Mouse (Mus musculus) cerebellum, adult 18-20 months (tissue): Measurements from ENCODE around the gene Peli2.

ENCODE experiments used
- DNase-seq, 2 experiments: peaks; one replicate each; pipeline ENCODE4 v3.0.0; 2021

Peli2 gene

DNA sequence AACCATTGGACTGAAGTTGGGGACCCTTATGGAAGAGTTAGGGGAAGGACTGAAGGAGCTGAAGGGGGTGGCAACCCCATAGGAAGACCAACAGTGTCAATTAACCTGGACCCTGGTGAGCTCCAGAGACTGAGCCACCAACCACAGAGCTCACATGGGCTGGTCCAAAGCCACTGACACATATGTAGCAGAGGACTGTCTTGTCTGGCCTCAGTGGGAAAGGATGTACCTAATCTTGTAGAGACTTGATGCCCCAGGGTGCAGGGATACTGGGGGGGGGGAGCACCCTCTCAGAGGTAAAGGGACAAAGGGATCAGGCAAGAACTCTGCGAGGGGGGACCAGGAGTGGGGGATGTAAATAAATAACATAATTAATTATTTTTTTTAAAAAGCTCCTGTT lies 176.2 kb downstream of the Peli2 start:
- no peak for DNase-seq

DNA sequence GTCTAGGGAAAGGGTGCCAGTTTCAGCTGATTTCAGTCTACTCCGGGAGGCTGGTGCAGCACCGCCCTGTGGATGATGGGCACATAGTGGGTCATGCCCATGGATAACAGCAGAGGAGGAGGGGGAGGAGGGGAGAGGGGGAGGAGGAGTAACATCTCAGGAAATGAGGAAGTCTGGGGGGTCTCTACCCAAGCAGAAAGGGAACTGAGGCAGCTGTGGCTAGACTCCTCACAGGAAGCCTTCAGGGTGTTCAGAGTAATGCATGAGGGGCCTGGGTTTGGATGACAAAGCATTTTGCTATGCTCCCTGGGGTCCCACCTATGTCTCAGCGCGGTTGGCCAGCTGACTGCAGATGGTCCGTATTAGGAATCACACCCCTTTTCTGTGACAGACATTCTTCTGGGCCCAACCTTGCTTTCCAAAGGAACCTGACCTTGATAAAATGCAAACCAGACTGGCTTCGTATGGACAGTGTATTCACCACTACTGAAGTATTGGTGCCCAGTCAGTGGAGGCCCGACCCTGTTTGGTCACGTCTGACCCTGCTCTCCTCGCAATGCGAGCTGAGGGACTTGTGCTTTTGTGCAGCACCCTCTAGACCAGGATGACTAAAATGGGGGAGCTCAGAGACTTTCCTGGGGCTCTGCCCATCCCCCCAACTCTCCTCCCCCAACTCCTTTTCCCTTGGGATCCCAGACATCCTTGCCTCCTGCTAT lies 182.0 kb downstream of the Peli2 start:
- DNase-seq, result no peak

DNA sequence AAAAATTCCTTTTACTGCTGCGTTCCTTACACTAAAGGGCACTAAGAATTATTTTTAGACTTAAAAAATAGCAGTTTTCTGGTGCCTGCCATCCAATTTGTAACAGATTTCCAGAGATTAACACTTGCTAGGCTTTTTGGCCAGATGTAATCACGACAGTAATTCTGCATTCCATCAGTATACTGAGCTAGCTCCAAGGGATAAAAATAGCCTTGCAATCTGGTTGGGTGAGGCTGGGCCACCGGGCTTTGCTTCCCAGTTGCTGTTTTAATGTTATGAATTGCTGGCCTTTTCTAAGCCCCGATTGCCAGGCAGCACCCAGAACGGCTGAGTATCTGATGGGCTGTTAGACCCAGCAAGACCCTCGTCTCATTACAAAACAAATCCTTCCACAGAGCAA lies 182.6 kb downstream of the Peli2 start:
- no peak for DNase-seq

DNA sequence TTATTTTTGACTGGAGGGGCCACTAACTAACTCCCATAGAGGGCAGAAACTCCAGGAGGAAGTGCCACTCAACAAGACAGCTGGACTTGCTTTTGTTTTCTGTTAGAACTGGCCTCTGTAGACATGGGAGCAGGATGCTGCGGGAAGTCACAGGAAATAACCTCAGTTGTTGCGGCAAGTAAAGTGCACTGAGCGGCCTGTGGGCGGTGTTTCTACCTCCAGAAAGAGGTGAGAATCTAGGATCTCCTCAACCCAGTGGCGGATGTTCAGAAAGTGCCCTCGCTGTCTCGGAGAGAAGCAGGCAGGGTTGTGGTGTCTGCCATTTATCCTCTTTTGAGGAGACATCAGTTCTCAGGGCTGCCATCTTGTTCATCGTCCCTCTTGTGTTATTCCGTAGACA lies 183.2 kb downstream of the Peli2 start:
- DNase-seq, result no peak

DNA sequence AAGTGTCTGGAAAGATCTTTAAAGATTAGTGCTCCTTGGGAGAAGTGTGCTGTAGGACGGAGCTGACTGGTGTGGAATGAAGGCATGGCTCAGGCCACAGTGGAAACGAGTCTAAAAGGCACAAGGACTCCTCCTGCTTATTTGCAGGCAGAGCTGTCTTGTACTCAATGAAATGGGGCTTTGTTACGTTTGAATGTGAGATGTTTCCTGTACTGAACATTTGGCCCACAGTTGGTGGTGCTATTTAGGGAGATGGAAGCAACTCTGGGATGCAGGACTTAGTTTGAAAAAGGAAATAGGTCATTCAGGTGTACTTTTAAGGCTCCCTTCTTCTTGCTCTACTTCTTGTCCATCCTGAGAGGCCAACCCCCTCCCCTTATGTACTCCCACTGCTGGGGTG lies 192.6 kb downstream of the Peli2 start:
- no peak for DNase-seq

DNA sequence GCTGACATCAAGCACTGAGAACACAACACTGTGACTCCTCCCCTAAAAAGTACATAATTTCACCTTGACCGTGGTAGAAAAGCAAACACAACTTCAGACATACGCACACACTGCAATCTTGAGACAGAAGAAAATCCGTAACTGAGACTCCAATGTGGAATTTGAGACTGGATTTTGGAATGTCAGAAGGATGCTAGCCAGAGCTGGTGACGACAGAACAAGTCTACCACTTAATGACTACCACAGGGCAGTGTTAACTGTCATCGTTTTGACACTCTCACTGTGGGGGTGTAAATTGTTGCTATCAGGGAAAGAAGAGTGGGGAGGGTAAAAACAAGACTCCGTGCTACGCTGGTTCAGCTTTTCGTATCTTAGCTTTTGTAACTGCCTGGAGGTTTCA lies 195.8 kb downstream of the Peli2 start:
- DNase-seq, result no peak

DNA sequence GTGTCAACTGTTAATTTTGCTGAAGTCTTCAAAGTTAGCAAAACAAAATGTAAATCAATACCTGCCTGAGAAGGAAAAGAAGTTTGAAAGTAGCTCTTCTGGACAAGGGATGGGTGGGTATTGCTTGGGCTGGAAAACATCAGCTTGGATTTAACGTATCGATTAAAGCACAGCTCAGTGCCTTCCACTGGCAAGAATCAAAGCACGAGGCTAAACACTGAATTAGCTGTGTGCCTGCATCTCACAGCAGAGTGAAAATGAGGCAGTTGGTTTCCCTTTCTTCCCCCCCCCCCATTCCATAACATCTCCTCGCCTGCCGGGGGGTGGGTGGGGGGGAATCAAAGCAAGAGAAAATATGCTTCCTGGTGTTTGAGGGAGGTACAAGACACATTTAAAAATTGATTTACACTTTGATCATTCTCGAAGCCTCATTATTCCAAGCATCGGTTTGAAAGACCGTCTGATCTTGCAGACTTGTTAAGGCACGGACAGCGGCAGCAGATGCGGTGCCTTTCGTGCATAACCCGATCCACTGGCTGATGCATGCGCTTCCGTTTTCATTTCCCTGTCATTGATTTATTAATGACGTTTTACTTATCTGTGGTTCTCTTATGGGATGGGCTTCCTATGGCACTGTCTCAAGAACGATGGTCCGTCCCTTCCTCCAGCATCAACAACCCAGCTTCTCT lies 203.3 kb downstream of the Peli2 start:
- DNase-seq, result no peak

DNA sequence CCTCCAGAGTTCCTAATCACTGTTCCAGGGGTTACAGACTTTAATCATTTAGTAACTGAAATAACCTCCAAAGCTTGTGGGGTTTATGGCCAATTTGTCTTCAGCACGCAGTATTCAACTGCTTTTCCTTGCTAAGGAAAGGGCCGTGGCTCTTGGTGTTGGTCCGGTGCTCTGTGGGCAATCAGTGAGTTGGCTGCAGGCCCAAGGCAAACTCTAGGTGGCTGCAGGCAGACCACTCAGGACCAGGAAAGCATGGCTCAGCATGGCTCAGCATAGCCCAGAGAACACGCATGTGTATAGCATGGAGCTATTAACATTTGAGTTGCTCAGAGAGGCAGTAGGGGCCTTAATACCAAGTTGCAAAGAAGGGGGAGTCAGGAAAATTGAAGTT lies 203.8 kb downstream of the Peli2 start:
- DNase-seq, result no peak

DNA sequence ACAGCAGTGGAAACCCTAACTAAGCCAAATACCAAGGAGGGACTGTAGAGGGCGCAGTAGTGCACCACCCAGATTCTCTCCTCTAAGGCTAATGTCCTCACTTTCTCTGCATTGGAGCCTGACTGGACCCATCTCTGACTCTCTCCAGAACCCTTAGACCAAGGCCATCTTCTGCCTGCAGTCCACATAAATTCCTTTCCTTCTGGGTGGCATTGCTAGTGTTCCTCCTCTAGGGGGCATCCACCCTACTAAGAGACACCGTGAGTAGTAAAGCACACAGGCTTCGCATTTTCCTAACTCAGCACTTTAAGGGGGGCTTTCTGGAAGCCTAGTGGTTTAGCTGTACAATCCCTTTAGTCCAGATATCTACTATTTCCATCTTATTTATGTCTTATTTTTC lies 207.1 kb downstream of the Peli2 start:
- DNase-seq, result no peak

DNA sequence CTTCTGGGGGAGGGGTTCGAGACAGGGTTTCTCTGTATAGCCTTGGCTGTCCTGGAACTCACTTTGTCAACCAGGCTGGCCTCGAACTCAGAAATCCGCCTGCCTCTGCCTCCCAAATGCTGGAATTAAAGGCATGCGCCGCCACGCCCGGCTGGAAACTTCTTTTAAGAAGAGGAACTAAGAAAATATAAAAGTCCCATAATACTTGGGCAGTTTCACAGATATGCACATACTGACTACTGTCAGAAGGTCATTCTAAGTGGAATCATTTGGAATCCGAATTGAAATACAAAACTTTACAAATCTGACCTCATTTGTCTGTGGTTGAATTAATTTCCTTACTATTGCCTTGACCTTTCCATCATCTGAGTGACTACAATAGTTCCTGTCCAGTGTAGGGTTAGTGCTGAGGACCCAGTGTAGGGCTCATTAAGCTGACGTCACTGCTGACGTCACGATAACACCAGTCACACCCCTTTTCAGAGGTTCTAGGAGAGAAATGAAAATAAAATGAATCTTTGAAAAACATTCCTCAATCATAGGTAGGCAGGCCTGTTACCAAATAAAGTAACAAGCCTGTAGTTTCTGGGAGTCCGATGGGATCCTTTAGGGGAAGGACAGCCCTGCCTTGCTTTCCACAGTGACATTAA lies 209.2 kb downstream of the Peli2 start:
- DNase-seq, result no peak
